Mouse (Mus musculus) heart, postnatal 25 days (tissue): ENCODE measurements around the gene Rfx2. TPM values are rescaled to one million over a fixed set of nuclear protein-coding genes. Genes with fewer than 3 reads are reported as not detected.

Experiments used
- DNase-seq: peaks from one replicate; pipeline ENCODE4 v3.0.0; 2022; ENCODE audit warnings: low spot score
- intact Hi-C: fragments of 180-260 bp; cut with DNase I; formaldehyde crosslinking; loops from one replicate; pipeline ENCODE4 v1.15.1; 2025
- total RNA-seq, 2 experiments: library from RNA; stranded (reverse); gene quantifications; 2 replicates each; pipeline ENCODE4 v1.2.3; 2021

Rfx2 gene
- 1 to 10 TPM; 3.2 to 4.6 TPM for total RNA-seq

DNA sequence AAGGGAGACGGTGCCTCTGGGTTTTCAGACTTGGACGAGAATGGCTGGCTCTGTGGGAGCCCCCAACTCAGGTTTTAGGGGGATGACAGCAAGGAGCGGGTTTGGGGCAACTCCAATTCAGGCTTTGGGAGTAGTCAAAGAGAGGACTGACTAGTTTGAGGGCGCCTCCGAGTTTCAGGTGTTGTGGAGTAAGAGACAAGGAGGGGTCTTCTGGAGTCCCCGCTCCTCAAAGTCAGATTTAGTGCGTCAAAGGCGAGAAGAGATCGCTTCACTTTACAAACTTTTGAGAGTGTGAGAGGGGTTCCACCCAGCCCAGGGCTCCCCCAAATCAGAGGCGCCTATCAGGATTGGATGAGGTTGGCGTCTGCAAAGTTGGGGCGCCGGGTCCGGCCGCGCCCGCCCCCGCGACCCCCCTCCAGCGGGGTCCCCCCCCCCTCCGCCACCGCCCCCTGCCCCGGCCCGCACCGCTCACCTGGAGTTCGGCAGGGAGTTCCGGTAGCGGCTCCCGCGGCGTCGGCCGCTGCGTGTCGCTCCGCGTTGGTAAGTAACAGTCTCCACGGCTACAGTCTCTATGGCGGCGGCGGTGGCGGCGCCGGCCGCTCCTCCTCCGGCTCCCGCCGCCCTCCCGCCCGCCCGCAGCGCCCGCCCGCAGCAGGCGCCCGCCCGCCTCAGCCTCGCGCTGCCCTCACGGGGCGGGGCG lies at the start of gene Rfx2:
Rfx2 (minus strand) TSS at position 603 of the 700 bp plus-strand sequence.
- intact Hi-C loops, result loop anchor here (2.0 to 5.0 kb wide), 2 partner anchors 63 to 228 kb away; partner anchors contain the start of genes Crb3 and Slc25a23
- DNase-seq, result no peak

DNA sequence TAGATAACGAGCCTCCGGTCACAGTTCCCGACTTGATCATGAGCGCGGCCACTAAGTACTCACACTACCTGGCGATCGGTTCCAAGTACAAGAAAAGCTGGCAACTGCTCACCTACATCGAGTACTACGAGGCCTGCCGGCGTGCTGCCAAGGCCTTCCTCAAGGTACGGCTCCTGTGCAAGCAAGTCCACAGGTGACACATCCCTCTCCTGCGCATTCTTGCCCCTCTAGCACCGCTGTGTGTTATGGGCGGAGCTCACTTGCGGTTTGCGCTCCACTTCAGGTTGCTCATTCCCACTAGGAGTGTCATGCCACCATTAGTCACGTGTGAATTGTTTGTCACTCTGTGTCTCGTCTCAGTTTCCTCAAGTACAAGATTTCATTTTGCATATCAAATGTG lies 46.6 kb upstream of the Rfx2 start:
- DNase-seq, result no peak
- intact Hi-C loops, result no loop called here

DNA sequence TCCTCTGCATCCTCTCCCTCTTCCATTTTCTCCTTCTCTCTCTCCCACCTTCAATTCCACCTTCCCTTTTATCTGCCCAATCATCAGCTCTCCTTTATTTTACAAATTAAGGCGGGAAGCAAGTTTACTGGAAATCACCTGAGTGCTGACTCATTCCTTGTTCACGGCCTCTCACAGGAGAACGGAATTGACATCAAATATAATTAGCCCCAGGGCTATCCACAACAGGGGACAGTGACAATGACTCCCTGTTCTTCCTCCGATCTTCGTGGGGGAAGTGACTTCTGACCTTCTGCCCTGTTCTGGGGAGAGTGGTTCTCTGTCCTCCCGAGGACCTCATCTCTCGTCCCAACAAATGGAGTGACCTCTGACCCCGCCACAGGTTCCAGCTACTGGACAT lies 46.2 kb upstream of the Rfx2 start:
- no peak for DNase-seq
- intact Hi-C loops, result no loop called here

DNA sequence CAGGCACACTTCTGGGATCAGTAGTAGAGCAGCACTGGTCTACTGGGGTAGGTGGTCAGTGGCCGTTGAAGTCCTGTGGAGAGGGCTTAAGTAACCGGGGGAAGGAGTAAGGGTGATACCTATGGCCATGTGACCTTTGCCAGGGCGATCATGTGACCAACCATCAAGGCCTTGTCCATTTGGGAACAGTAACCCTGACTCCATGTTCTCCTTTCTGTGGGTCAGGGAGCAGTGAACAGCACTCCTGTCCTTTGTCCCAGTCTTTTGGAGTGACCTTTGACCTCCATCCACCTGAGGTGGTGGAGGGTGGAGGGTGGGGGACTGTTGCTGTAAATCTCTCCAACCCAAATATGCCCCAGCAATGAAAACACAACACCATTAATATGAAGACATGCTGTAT lies 45.7 kb upstream of the Rfx2 start:
- no peak for DNase-seq
- intact Hi-C loops, result no loop called here

DNA sequence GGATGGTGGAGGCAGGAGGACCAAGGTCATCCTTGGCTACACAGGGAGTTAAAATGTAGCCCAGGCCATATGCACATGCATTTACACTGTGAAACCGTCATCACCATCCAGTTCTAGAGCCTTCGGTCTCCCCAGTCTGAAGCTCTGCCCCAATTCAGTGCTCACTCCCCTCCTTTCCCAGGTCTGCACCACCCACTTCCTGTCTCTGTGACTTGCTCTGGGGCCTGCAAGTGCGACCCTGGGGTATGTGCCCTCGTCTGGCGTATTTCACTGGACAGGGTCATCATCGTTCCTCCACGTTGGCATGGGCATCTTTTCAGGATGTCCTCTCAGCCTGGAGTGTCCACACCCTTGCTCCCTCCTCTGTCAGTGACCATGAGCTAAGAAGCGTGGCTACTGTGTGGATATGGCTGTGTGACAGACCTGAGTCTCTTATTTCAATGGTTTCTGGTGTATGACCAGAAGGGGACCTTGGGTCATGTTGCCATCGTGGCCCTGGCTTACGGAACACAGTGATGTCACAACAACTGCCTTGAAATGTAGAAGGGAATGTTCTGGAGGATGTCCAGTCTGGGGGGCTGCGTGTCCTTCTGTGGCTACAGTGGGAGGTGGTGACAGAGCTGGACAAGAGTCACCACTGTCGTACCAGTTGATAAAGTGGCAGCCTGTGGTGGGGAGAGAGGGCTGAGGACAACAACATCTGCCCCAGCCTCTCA lies 44.3 kb upstream of the Rfx2 start, which contains the start of gene 1700061G19Rik:
1700061G19Rik (plus strand) TSS at position 542 of the 716 bp plus-strand sequence.
- intact Hi-C loops, result no loop called here
- no peak for DNase-seq

DNA sequence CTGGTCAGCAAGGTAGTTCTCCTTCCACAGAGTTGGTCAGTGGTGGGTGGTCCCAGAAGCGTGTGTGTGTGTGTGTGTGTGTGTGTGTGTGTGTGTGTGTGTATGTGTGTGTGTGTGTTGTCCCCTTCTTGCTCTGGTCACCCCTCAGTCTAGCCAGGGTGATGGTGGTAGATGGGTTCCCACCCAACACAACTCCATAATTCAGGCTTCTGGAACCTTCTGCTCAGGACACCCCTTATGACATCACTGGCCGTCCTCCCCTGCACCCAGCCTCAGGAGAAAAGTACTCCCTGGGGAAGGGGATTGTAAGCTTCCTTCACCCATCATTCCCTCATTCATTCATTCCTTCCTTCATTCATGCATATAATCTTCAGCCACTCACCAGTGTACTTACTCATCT lies 43.4 kb upstream of the Rfx2 start, which contains the start of gene Acsbg2:
Acsbg2 (minus strand) TSS at position 211 of the 400 bp plus-strand sequence.
- intact Hi-C loops, result no loop called here

DNA sequence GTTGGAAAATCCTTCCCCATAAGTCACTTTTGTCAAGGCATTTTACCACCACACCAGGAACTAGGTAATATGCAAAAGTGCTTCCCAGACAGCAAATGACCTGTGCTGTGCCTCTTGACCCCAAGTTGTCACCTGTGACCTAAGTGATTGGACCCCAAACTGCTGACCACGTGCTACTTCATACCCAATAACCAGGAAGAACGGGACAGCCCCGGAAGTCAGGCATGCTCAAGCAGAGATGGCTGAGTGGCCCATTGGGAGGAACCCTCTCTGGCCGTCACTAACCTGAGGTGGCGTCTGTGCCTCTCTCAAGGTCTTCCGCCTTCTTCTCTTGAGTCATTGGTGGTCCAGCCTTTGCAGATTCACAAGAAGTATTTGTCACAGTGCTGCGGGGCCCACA lies 41.7 kb upstream of the Rfx2 start:
- intact Hi-C loops, result no loop called here

More for the DNA sequence above, 43.4 kb upstream of the Rfx2 start, which contains the start of gene Acsbg2:
- no peak for DNase-seq

DNA sequence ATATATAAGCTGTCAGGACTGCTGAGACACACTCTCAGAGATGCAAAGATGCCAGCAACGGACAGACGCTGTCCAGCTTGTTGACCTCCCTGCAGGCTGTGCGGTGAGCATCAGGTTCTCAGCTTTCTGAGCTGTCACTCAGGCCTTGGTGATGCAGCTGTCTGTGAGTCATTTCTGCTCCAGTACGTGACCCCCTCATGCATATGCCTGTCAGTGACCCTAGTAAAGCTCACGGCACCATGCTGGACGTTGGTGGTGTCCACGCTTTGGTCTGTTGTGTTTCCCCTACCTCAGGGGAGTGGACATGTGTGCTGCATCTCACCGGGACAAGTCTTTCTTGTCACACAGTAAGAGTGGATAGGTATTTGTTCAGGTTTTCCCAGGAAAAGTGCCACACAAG lies 41.0 kb upstream of the Rfx2 start:
- no peak for DNase-seq
- intact Hi-C loops, result no loop called here

More for the DNA sequence above, 41.7 kb upstream of the Rfx2 start:
- no peak for DNase-seq

DNA sequence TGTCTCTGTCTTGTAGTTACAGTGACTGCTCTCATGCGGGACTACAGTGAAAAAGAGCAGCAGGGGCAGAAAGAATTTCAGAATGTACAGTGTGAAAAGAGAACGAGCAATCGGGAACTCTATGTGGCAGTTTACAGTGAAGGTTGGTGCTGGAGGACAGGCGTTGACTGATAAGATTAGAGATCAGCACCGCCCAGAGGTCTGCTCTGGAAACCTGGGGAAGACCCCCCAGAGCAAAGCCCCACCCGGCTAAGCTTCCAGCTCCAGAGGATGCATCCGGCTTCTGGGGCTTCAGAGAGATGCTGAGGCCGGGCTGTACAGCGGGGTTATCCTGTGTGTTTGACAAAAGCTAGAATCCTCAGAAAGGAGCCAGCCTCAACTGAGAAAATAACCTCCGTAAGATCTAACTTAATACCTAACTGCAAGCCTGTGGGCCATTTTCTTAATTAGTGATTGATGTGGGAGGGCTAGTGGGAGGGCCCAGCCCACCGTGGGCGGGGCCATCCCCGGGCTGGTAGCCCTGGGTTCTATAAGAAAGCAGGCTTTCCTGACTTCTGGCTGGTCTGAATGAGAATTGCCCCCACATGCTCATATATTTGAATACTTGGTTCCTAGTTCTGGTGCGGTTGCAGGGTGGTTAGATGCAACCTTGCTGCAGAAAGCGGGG lies 39.6 kb upstream of the Rfx2 start:
- intact Hi-C loops, result no loop called here
- no peak for DNase-seq

DNA sequence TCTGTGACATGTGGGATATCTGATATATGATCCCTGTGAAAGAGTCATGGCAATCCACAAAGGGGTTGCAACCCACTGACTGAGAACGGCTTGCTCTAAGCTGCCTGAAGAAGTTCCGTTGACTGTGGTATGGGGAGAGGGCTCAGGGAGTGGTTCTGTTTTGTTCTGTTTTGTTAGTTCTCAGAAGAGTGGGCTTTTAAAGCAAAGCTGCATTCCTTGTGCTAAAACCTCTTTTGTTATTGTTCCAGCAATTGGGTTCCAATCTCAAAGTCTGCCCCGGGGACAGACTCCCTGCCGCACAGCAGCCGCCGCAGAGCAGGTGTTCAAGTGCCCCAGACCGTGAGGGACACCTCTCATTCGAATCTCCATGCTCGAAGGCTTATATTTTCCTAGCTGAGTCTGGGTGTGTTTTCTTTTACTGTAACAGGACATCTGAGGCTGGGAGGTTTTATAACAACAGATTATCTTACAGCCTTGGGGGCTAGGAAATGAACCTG lies 38.7 kb upstream of the Rfx2 start:
- intact Hi-C loops, result no loop called here
- no peak for DNase-seq

DNA sequence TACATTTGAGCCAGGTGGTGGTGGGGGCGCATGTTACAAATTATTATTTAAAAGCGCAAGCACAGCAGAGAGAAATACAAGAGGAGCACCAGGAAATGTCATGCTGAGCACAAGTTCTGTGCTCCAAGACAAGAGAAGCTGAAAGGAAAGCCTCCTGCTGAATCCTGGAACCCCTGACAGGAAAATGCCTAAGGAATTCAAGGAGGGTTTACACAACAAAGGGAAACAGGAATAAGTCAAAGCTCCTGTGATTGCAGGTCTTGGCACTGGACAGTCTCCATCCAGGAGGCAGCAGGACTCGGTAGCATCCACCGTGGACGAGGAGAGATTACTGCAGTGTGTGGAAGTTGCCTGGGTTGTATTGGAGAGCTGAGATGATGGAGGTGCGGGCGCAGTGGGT lies 35.3 kb upstream of the Rfx2 start:
- no peak for DNase-seq
- intact Hi-C loops, result no loop called here

DNA sequence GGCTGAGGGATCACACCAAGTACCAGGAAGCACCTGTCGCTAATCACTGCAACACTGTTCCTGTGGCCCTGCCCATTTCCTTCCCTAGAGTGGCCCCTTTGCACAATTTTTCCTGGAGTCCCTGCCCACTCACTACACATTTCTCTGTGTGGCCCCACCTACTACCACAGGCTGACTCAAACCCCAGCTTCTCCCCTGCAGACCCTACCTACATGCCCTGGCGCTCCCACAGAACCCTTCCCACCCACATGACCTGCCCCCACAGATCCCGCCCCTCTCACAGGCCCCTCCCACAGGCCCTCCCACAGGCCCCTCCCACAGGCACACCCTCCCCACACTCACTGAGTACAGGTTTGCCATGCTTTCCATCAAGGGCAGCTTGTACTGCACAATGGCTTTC lies 30.4 kb upstream of the Rfx2 start:
- DNase-seq, result no peak
- intact Hi-C loops, result no loop called here

DNA sequence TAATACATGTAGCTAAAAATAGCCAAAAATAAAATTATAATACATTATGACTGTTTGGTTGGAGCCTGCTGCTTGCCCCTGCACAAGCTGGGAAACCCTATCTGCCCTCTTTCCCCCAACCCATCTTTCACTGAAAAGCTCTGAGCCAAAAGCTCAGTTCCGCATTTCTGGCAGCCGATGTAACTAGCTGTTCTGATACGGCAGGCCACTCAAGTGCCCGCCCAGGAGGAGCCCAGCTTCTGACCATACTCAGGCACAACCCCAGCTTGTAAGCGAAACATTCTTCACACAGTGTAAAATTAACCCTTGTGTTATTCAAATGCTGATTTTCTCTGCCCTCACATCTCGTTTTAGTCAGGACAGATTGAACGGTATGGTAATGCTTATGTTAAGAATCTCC lies 28.1 kb upstream of the Rfx2 start:
- no peak for DNase-seq
- intact Hi-C loops, result loop anchor here (1.0 kb wide), 1 partner anchor 51 kb away; no protein-coding TSS in a partner anchor

DNA sequence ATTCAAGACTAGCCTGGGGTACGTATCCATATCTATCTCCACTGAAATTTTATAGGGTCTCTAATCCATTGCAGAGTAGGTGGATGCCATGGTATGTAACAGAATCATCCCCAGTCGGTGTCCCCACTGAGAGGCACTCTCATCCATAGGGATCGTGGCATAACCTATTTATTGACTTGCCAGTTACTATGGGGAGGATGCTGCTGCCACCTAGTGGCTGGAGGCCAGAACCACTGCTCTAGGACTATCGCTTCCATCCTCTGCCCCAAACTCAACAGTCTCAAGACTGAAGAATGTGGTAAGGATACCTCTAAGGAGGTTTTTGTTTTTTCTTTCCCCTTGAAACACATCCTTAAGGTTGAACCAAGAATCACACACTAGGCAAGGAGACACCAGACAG lies 27.4 kb upstream of the Rfx2 start:
- DNase-seq, result peak; percentile 26

DNA sequence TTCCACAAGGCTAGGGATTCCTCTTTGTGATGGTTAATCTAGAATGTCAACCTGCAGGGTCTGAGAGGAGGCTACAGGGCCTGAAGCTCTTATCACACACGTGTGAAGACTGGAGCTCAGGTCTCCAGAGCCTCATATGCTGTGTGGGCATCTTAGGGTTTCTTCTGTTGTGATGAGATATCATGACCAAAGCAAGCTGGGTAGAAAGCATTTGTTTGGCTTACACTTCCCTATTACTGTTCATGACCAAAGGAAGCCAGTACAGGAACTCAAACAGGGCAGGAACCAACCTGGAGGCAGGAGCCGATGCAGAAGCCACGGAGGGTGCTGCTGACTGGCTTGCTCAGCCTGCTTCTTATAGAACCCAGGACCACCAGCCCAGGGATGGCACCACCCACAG lies 24.6 kb upstream of the Rfx2 start:
- no peak for DNase-seq
- intact Hi-C loops, result no loop called here

More for the DNA sequence above, 27.4 kb upstream of the Rfx2 start:
- intact Hi-C loops, result loop anchor here (1.0 kb wide), 1 partner anchor 50 kb away; no protein-coding TSS in a partner anchor

DNA sequence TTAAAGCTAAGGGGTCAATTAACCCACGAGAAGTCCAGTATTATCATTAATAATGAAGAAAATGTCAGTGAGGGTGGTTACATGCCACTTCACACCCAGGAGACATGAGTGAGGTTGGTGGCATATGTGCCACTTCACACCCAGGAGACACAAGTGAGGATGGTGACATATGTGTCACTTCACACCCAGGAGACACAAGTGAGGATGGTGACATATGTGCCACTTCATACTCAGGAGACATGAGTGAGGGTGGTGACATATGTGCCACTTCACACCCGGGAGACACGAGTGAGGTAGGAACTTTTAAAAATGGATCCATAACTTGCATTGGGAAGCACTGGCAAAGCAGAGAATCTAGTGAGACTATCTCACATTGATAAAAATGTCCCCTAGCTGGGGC lies 20.4 kb upstream of the Rfx2 start:
- no peak for DNase-seq
- intact Hi-C loops, result no loop called here

DNA sequence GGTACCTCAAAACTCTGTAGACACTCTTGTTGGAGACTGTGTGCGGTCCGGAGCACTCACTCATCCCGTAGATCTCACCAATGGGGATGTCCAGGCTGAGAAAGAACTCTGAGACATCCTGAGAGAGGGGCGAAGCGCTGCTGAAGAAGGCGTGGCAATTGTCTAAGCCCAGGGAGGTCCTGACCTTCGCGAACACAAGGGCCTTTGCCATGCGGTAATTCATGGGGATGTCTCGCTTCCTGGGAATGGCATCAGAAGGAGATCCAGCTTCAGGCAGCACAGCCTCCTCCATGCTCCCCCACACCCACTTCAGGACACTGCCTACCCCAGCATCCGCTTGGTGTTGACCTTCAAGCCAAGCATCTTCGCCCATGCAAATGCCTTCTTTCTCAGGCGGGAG lies 18.9 kb upstream of the Rfx2 start:
- intact Hi-C loops, result no loop called here
- no peak for DNase-seq

DNA sequence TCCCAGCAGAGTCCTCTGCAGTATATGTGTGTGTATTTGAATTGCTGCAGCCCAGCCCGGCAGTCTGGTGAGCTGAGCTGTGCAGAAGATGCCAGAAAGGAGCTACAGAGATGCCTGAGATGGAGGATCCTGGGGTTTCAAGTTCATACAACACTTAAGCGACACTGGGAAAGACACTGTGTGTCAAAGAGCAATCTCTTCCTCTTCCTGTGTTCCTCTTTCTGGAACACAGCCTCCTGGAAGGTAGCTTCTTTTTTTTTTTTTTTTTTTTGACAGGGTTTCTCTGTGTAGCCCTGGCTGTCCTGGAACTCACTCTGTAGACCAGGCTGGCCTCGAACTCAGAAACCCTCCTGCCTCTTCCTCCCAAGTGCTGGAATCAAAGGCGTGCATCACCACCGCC lies 18.0 kb upstream of the Rfx2 start:
- intact Hi-C loops, result no loop called here
- no peak for DNase-seq

DNA sequence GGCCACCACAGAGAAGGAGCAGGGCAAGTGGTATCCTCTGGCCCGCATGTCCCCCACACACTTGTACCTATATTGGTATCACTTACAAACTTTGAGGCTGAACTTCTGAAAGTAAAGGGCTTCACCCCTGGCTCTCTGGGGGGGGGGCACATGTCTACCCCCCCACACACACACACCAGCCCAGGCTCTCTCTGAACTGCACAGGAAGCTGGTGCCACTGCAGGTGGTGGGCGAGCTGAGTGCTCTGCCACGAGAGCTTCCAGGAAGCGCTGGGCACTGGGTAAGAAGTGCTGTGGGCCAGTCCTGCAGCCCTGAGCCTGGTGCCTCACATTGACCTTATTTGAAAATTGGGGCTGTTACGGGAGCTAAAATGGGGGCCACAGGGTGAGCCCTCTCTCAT lies 12.9 kb upstream of the Rfx2 start:
- no peak for DNase-seq
- intact Hi-C loops, result no loop called here

DNA sequence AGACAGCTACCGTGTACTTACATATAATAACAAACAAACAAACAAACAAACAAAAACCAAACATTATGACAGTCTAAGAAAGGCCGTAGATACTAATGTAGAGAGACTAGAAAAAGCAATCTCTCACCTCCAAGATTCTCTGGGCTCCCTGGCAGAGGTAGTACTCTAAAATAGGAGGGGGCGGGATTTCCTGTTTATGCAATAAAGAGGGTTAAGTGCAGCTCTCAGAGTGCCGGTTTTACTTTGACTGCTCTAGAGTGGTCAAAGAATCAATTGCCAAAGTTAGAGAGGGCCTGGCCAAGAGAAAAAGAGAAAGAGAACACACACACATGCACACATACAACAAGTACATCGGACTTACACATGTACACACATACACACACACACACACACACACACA lies 11.4 kb upstream of the Rfx2 start:
- intact Hi-C loops, result no loop called here
- no peak for DNase-seq

DNA sequence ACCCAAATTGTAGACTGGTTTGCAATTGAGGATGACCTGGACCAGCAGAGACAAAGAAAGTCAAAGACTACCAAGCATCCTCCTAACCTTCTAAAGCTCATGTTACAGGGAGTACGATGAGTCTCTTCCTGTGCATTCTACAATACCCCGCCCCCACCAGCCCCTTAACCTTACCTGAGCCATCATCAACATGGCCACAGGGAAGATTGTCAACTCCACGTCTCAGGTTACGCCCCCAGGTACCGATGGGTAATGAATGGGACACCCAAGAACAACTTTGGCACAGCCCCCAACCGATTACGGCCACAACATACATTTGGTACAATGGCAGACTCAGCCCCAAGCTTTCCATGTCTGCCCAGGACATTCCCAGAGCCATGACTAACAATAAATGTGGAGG lies 9.7 kb upstream of the Rfx2 start:
- intact Hi-C loops, result no loop called here

More for the DNA sequence above, 9.7 kb upstream of the Rfx2 start:
- no peak for DNase-seq
